Mouse (Mus musculus): Measurements from ENCODE around the gene Hoxc8. TPM values are rescaled to one million over a fixed set of nuclear protein-coding genes. Genes with fewer than 3 reads are reported as not detected.

The Hoxc8 gene
- total RNA-seq, 2 experiments from 2014 or later, result not detected

DNA sequence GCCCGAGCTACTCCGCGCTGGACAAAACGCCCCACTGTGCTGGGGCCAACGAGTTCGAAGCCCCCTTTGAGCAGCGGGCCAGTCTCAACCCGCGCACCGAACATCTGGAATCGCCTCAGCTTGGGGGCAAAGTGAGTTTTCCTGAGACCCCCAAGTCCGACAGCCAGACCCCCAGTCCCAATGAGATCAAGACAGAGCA is 23.2 kb upstream of the Hoxc8 start, which contains the start of gene Hoxc5:
Hoxc5 (plus strand) TSS at position 132 of the 199 bp plus-strand sequence.
- H3K27ac ChIP-seq, result no peak within 1 kb of the TSS
- intact Hi-C loops (cut with DNase I), result no loop called here
- DNase-seq (ENCODE audit: extremely low spot score in 1 of 2, low spot score in 2 of 2), result no peak
- TF ChIP-seq CTCF (IDR thresholded peaks at IDR 0.05), result no peak
- no peak within 1 kb of the TSS for H3K4me3 ChIP-seq

DNA sequence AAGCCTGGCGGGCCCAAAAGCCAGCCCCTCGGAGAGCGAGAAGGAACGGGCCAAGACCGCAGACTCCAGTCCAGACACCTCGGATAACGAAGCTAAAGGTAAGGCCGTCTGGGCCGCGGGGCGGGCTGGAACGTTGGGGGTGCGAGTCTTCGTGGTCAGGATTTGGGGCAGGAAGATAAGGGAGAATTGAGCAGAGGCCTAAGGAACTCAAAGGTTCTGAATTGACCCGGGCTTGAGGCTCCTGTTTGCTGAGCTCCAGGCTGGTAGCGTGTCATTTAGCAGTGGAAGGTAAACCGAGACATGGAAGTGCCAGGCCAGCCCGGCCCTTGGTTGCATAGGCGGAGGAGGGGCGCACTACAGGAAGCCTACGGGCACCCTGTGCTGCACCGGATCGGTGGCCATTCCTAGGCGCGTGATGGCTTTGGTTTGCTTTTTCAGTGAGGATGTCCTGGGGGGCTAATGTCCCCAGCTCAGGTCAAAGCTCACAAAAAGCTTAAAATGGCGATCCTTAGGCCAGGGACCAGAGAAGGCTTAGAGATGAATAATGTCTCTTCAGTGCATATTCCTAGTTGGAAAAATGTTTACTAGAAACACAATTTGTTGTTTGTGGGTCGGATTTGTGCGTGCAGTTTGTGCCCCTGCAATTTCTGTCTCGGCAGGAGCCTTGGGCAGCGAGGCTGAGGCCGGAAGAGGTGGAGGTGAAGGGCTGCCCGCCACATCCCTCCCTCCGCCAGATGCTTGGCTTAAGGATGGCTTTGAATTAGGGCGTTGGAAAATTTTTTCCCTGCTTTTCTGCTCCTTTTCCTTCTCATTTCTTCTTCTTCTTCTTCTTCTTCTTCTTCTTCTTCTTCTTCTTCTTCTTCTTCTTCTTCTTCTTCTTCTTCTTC is 22.7 kb upstream of the Hoxc8 start:
- H3K27ac ChIP-seq, result no peak overlapping the region
- no peak for TF ChIP-seq CTCF (IDR thresholded peaks at IDR 0.05)
- no peak overlapping the region for H3K4me3 ChIP-seq
- intact Hi-C loops (cut with DNase I), result no loop called here
- no peak for DNase-seq (ENCODE audit: extremely low spot score in 1 of 2, low spot score in 2 of 2)

DNA sequence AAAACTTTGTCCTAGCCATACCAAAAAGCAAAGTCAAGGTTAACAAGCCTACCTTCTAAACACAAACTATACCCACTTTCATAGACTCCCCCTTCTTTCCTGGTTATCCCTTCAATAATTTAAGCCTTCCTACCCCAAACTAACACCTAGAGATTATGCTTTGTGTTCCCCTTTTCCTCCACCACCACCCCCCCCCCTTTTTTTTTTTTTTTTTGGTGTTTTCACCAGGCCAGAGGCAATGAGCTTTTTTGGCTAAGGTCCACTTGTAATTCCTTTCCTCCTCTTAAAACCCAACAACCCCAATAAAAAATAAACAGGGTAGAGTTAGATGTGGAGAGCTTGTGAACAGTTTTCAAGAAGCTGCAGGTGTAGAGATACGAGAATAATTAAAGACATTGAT is 21.1 kb upstream of the Hoxc8 start:
- intact Hi-C loops (cut with DNase I), result no loop called here
- Histone ChIP-seq H3K4me3 (no peak overlapping the region), H3K27ac (no peak overlapping the region)
- DNase-seq (ENCODE audit: extremely low spot score in 1 of 2, low spot score in 2 of 2), result no peak
- TF ChIP-seq CTCF (IDR thresholded peaks at IDR 0.05), result no peak

DNA sequence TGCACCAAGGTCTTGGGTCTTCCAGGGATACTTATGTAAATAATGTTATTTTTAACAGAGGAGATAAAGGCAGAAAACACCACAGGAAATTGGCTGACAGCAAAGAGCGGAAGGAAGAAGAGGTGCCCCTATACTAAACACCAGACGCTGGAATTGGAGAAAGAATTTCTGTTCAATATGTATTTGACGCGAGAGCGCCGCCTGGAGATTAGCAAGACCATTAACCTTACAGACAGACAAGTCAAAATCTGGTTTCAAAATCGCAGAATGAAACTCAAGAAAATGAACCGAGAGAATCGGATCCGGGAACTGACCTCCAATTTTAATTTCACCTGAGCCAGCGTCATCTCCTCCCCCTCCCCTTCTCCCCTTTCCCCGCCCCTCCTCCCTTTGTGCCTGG is 19.7 kb upstream of the Hoxc8 start:
- intact Hi-C loops (cut with DNase I), result loop anchor here (1.0 to 5.0 kb wide), 2 partner anchors 209 to 273 kb away; no protein-coding TSS in a partner anchor

DNA sequence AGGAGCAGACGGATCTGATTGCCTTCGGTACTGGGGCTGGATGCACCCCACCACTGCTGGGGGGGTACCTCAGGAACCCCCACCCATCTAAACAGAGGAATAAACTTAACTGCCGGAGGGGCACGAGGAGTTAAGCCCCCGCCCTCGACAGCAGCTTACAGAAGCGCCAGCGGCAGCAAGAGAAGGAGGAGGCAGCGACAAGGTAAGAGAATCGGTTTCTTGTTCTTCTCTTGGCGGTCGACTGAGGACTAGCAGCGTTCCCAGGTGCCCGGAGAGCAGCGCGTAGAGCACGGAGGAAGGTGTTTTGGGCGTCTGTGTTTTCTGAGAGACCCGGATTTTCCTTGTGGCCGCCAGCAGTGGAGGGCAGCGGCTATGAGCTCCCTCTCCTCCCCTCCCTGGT is 18.2 kb upstream of the Hoxc8 start:
- no peak overlapping the region for H3K27ac ChIP-seq
- no peak for DNase-seq (ENCODE audit: extremely low spot score in 1 of 2, low spot score in 2 of 2)
- TF ChIP-seq CTCF (IDR thresholded peaks at IDR 0.05), result no peak
- no peak overlapping the region for H3K4me3 ChIP-seq
- intact Hi-C loops (cut with DNase I), result loop anchor here (5.0 kb wide), 1 partner anchor 275 kb away; no protein-coding TSS in a partner anchor

More for the DNA sequence above, 19.7 kb upstream of the Hoxc8 start:
- TF ChIP-seq CTCF (IDR thresholded peaks at IDR 0.05), result peak; percentile 48
- H3K27ac ChIP-seq, result no peak overlapping the region
- no peak for DNase-seq (ENCODE audit: extremely low spot score in 1 of 2, low spot score in 2 of 2)
- H3K4me3 ChIP-seq, result no peak overlapping the region

DNA sequence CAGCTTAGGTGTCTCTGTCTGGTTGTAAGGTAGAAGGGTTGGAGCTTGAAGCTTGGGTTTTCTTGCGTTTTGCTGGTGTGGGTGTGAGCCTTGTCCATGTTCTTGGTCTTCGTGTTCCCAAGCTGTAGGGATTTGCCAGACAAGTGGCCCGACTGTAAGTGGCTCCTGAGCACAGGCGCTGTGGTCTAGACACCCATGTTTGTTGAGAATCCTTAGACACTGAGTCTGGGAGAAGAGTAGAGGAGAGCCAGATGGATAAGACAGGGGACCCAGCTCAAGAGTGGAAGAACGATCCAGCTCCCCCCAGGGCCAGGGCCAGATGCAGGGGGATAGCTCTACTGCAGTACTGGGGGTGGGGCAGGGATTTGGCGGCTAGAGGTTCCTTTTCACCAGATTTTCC is 17.7 kb upstream of the Hoxc8 start:
- intact Hi-C loops (cut with DNase I), result loop anchor here (5.0 kb wide), 1 partner anchor 275 kb away; no protein-coding TSS in a partner anchor
- no peak for TF ChIP-seq CTCF (IDR thresholded peaks at IDR 0.05)
- DNase-seq (ENCODE audit: extremely low spot score in 1 of 2, low spot score in 2 of 2), result no peak

DNA sequence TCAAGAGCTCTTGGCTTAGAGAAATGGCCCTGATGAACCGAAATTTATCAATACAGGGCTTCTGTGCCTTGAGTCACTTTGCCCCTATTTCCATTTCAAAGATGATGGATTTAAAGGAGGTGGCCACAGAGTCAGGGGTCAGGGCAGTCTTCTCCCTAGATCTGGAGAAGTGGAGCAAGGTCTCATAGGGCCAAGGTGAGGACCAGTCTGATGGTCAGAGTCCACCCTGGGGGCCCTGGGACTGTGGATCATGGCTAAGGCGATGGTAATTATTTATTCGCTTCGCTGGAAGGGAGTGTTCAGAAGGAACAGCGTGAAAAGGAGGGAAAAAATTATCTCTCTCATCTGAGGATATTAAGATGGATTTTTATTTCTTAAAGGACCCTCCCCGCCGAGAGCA is 15.4 kb upstream of the Hoxc8 start:
- intact Hi-C loops (cut with DNase I), result no loop called here

More for the DNA sequence above, 17.7 kb upstream of the Hoxc8 start:
- Histone ChIP-seq H3K27ac (no peak overlapping the region), H3K4me3 (no peak overlapping the region)

DNA sequence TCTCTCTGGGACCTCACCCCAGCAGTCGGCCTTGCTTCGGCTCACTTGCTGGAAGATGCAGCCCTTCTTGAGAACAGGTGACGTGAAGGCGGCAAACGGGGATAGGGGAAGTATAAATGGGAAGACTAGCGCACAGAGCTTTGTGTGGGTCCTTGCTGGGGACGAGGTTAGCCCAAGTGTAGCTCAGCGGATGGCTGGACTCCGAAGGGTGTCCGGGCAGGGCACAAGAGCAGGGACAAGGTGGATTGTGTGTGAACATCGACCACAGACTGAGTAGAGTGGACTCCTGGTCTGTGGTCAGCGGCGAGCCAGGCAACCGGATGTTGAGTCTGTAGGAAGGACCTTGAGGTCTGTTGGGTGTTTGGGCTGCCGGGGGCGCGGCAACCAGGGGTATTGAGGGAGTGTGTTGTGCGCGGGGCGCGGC is 14.7 kb upstream of the Hoxc8 start:
- intact Hi-C loops (cut with DNase I), result no loop called here
- no peak for TF ChIP-seq CTCF (IDR thresholded peaks at IDR 0.05)
- Histone ChIP-seq H3K4me3 (no peak overlapping the region), H3K27ac (no peak overlapping the region)
- DNase-seq (ENCODE audit: extremely low spot score in 1 of 2, low spot score in 2 of 2), result no peak

More for the DNA sequence above, 15.4 kb upstream of the Hoxc8 start:
- no peak for TF ChIP-seq CTCF (IDR thresholded peaks at IDR 0.05)
- H3K4me3 ChIP-seq, result no peak overlapping the region
- DNase-seq (ENCODE audit: extremely low spot score in 1 of 2, low spot score in 2 of 2), result no peak
- H3K27ac ChIP-seq, result no peak overlapping the region

DNA sequence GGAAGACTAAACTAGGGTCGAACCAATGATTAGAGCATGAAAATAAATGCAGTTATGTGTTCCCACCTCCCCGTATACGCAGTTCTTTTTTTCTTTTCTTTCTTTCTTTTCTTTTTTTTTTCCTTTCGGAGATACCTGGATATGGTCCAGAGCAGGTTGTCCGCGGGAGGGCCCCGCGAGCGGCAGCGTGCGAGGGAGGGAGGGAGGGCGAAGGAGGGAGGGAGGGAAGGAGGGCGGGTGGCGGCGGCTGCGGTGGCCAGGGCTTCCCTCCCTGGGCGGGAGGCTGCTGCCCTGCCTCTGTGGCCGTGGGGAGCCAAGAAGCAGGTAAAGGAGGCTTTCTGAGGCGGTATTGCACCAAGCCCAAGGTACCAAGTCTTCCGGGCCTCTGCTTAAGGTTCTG is 14.2 kb upstream of the Hoxc8 start, which contains the start of gene Hoxc9:
Hoxc9 (plus strand) TSS at position 269 of the 400 bp plus-strand sequence.
- DNase-seq (ENCODE audit: extremely low spot score in 1 of 2, low spot score in 2 of 2), result no peak
- no peak within 1 kb of the TSS for H3K27ac ChIP-seq
- no peak for TF ChIP-seq CTCF (IDR thresholded peaks at IDR 0.05)
- no peak within 1 kb of the TSS for H3K4me3 ChIP-seq
- intact Hi-C loops (cut with DNase I), result no loop called here

DNA sequence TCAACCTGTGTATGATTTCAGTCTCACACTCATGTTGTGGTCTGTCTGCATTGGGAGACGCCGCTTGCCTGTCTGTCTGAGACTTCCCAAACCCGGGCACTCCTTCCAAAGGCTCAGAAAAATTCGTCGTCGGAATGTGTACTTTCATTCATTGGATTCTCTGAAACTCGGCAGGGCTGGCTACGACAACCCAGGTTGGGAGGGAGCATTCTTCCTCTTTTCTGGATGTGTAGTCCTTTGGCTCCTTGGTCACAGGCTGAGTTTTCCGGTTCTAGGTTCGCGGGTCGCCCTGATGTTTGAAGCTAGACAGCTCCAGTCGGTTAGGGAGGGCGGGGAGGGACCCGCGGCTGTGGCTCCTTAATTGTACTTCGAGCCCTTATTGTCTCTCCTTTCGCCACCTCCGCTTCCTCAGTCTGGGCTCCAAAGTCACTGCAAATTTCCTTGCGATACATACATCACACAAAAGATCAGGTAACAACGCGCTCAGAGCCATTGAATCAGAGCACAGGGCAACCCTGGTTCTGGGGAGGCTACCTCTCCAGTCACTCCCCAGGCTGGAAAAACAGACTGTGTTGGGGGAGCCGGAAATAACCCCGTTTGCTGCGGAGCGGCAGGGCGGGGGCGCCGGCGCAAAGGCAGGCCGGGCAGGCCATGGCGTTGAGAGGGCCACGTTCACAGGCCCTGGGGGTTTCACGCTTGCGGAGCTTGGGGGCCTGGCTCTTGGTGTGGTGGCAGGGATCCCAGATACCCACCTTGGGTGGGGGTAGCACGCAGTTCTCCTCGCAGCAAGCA is 13.6 kb upstream of the Hoxc8 start:
- TF ChIP-seq CTCF (IDR thresholded peaks at IDR 0.05), result no peak
- H3K4me3 ChIP-seq, result no peak overlapping the region
- intact Hi-C loops (cut with DNase I), result no loop called here
- no peak overlapping the region for H3K27ac ChIP-seq
- no peak for DNase-seq (ENCODE audit: extremely low spot score in 1 of 2, low spot score in 2 of 2)

DNA sequence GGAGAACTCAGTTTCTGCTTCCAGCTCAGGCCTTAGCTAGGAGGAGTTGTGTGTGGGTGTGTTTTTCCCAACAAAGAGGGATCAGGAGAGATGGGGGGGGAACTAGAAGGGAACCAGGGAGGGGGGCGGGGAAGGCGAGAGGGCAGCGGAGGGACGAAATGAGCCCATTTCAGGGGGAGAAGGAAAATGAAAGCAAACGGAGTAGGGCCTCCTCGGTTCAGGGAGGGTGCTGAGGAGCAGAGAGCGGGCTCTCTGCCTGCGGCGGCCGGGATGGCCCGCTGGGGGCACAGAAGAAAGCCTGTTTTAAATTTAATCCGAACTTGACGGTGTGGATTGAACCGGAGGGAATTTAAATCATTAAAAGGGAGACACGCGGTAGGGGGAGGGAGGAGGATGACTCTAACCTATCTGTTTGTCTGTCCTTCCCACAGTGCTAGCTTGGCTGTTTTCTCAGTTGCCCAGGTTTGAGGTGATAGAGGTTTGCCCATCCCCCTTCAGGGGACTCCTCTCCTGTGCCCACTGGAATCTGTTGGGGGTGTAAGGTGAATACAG is 12.9 kb upstream of the Hoxc8 start:
- intact Hi-C loops (cut with DNase I), result no loop called here
- no peak for TF ChIP-seq CTCF (IDR thresholded peaks at IDR 0.05)
- H3K27ac ChIP-seq, result no peak overlapping the region
- DNase-seq (ENCODE audit: extremely low spot score in 1 of 2, low spot score in 2 of 2), result no peak
- H3K4me3 ChIP-seq, result no peak overlapping the region

Data from left cerebral cortex, adult 2 months (tissue).